Mouse (Mus musculus) right cerebral cortex, postnatal 4 days (tissue): Measurements from ENCODE around the gene Fnip2.

Source experiments
- DNase-seq: peaks from one replicate; pipeline ENCODE4 v3.0.0-alpha.2; 2022

Gene Fnip2

GRCm38 (mm10) chr3:79408546-79408945 lies 159.1 kb downstream of the Fnip2 start:
- DNase-seq: no peak
